Mouse (Mus musculus) stomach, postnatal 0 days (tissue): ENCODE measurements around the gene Jaml. TPM values are rescaled to one million over a fixed set of nuclear protein-coding genes. Genes with fewer than 3 reads are reported as not detected.

Experiments used
- ATAC-seq: fragments of 200-750 bp; cut with Nextera tagmentation; 2 replicates; pipeline ENCODE4 v1.8.0; 2017; ENCODE audit not compliant: low FRiP score, low TSS enrichment
- DNase-seq: peaks from one replicate; pipeline ENCODE4 v3.0.0-alpha.2; 2016; ENCODE audit warnings: low spot score
- H3K27ac ChIP-seq: fragments of 300-500 bp; sonication (generic); replicated peaks from 2 replicates; pipeline ENCODE4 v1.5.1; 2014; ENCODE audit warnings: mild to moderate bottlenecking, control low read depth
- H3K27me3 ChIP-seq: fragments of 300-500 bp; sonication (generic); 2 replicates; pipeline ENCODE4 v1.6.1; 2014; ENCODE audit warnings: low read length; ENCODE audit not compliant: control insufficient read depth, insufficient read depth
- H3K36me3 ChIP-seq: fragments of 300-500 bp; sonication (generic); 2 replicates; pipeline ENCODE4 v1.6.1; 2014; ENCODE audit warnings: low read length, mixed read lengths; ENCODE audit not compliant: control insufficient read depth, insufficient read depth
- H3K4me1 ChIP-seq: fragments of 300-500 bp; sonication (generic); replicated peaks from 2 replicates; pipeline ENCODE4 v1.6.1; 2014; ENCODE audit warnings: antibody characterized with exemption; ENCODE audit not compliant: control insufficient read depth, insufficient read depth
- H3K4me2 ChIP-seq: fragments of 300-500 bp; sonication (generic); replicated peaks from 2 replicates; pipeline ENCODE4 v1.6.1; 2014; ENCODE audit warnings: low read depth, mild to moderate bottlenecking, control low read depth, moderate library complexity
- H3K4me3 ChIP-seq: fragments of 300-500 bp; sonication (generic); 2 replicates; pipeline ENCODE4 v1.5.1; 2014; ENCODE audit warnings: low read depth, low read length, control low read depth
- H3K9ac ChIP-seq: fragments of 300-500 bp; sonication (generic); 2 replicates; pipeline ENCODE4 v1.6.1; 2014; ENCODE audit warnings: mild to moderate bottlenecking, low read length, control low read depth, mixed read lengths
- H3K9me3 ChIP-seq: fragments of 300-500 bp; sonication (generic); 2 replicates; pipeline ENCODE4 v1.6.1; 2016; ENCODE audit warnings: low read length; ENCODE audit not compliant: control insufficient read depth
- CTCF ChIP-seq: IDR thresholded peaks from 2 replicates; pipeline ENCODE4 v1.5.1; 2016; ENCODE audit warnings: antibody characterized with exemption, low read depth, mild to moderate bottlenecking, moderate library complexity
- EP300 ChIP-seq: optimal IDR thresholded peaks from 2 replicates; pipeline ENCODE3; 2016; ENCODE audit warnings: antibody characterized with exemption
- WGBS: fragments of 180-500 bp; shearing (Covaris S2); extraction: QIAGEN DNeasy Blood & Tissue Kit; methylation state at CpG from one replicate; pipeline ENCODE4 v1.1.7; 2014; 5-methylcytosine and 5-hydroxymethylcytosine counted together
- polyA plus RNA-seq: library from polyadenylated mRNA; unstranded; fragments of >200 nt; fragmentation: Nextera tagmentation; extraction: Ambion mirVana; gene quantifications from 2 replicates; pipeline ENCODE4 v1.2.1, GENCODE M21; 2015

Jaml gene
- polyA plus RNA-seq, 1 experiment from 2014 or later: 3.5 TPM

DNA sequence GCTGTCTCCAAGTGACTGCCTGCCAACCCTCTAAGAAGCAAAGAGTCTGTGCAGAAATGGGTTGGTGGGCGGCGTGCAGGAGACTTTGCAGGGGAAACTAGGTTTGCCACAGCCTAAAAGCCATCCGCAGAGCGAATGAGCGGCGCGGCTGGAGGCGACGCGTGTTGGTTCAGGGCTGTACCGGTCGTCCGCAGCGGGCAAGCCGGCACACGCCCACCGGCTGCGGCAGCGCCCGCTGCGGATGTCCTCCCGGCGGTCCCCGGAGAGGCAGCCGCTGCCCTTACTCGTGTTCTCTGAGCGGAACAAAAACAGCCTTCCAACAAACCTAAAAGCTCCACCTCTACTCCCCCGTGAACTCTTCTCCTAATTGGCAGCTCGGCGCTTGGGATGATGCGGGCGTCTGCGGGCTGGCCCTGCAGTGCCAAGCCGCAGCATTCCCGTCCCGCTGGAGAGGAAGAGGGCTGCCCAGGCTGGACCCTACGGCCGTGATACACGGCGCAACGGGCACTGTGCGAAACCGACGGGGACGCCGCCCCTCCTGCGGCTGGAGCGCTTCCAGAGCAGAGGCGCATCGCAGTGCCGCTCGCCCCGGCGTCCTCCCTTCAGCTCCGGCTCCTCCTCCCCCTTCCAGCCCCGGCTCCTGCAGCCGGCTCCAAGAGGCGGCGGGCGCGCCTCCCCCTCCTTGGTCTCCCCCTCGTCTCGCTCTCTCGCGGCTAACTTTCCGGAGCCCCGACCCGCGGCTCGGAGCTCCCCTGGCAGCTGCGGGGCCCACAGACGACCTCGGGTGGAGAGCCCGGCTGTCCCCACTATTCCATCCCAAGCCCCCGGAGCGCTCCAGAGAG, 59.4 kb downstream of the Jaml start, which contains the start of gene Scn4b:
Gene Scn4b, plus strand, starts transcription at position 205 of the 842 bp plus-strand sequence.
- ATAC-seq (no peak; the same call in 1 of the 2 replicates), DNase-seq (peak; percentile 51)
- Histone ChIP-seq H3K36me3 (no peaks in the 10 kb centered on the region), H3K4me1 (0 out of 2 replicates have a peak, but pooled peaks cover 3% of the 10 kb centered on the region), H3K4me2 (peak within 1 kb of the TSS; percentile 84), H3K4me3 (peak within 1 kb of the TSS; percentile 51), H3K9me3 (no peaks in the 10 kb centered on the region), H3K27ac (no peak within 1 kb of the TSS), H3K9ac (peak within 1 kb of the TSS; percentile 47), H3K27me3 (no peaks in the 10 kb centered on the region; the same call in 1 of the 2 replicates)
- under 1% methylated on average over 63 of the region's 76 CpGs for WGBS
- TF ChIP-seq EP300: no peak
- no peak for TF ChIP-seq CTCF

DNA sequence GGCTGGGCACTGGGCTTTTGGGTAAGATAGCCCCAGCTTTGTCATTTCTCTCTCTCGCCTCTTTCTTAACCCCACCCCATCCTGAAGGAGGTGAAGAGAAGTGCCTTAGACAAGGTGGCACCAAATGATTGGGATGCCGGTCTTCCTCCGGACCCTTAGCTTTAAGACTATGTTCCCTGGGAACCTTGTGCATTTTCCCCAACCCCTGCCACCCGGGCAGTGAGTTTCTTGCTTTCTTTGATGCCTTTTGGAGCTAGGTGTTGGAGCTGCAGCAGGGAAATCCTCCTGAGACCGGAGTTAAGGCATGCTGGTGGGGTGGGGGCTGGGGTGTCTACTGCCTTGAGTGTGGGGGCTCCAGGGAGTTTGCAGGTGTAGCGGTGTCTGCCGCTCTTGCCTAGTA, 60.1 kb downstream of the Jaml start:
- Histone ChIP-seq H3K27ac (no peak overlapping the region), H3K9ac (peak overlapping the region; percentile 47; the same call in 1 of the 2 replicates), H3K9me3 (no peaks in the 10 kb centered on the region), H3K36me3 (no peaks in the 10 kb centered on the region), H3K27me3 (no peaks in the 10 kb centered on the region; the same call in 1 of the 2 replicates), H3K4me2 (peak overlapping the region; percentile 84), H3K4me1 (0 out of 2 replicates have a peak, but pooled peaks cover 3% of the 10 kb centered on the region), H3K4me3 (peak overlapping the region; percentile 51)
- ATAC-seq: no peak
- 10% methylated on average over 7 of the region's 7 CpGs for WGBS
- no peak for DNase-seq
- no peak for TF ChIP-seq EP300
- TF ChIP-seq CTCF: no peak

DNA sequence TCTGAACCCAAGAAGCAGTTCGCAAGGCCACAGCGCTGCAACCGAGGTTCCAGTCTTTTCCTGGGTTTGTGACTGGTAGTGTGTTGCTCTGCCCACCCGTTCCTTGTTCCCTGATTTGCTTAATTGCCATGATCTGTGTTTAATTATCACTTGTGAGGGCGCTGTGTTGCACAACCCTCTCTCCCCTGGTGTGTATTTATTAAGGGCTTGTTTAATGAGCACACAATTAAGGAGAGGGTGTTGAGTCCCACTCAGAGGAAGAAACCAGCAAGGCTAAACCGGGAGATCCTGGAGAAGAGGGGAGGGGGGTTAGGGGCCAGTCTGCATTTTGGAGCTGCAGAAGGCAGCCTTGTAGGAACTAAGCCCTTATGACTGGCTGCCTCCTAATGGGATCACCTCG, 62.0 kb downstream of the Jaml start:
- H3K4me3 ChIP-seq: no peak overlapping the region
- 68% methylated on average over 7 of the region's 7 CpGs for WGBS
- H3K4me1 ChIP-seq: 0 out of 2 replicates have a peak, but pooled peaks cover 3% of the 10 kb centered on the region
- ATAC-seq (no peak), DNase-seq (no peak)
- no peak overlapping the region for H3K9ac ChIP-seq
- H3K9me3 ChIP-seq: no peaks in the 10 kb centered on the region
- H3K27ac ChIP-seq: no peak overlapping the region
- no peaks in the 10 kb centered on the region for H3K36me3 ChIP-seq
- TF ChIP-seq CTCF (no peak), EP300 (no peak)
- H3K4me2 ChIP-seq: no peak overlapping the region
- H3K27me3 ChIP-seq: peaks cover 3% of the 10 kb centered on the region; the same call in 1 of the 2 replicates

DNA sequence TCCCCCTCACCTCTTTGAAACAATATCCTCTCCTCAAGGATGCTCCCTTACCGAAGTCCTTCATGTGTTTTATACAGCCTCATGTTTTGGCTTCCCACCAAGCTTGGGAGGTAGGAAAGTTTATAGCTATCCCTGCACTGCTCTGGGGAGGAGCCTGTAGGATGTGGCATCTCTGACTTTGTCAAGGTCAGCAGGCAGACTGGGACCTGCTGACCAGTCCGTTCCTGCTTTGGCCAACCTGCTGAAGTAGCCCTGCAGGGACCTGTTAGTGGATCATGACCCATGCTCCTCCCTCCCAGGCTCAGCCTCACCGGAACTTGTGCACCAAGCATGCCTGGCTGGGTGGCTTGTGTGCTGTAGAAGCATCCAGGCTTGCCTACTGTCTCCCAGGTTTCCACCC, 63.7 kb downstream of the Jaml start:
- TF ChIP-seq CTCF: no peak
- no peak for TF ChIP-seq EP300
- no peak for ATAC-seq
- peaks cover 3% of the 10 kb centered on the region; the same call in 1 of the 2 replicates for H3K27me3 ChIP-seq

DNA sequence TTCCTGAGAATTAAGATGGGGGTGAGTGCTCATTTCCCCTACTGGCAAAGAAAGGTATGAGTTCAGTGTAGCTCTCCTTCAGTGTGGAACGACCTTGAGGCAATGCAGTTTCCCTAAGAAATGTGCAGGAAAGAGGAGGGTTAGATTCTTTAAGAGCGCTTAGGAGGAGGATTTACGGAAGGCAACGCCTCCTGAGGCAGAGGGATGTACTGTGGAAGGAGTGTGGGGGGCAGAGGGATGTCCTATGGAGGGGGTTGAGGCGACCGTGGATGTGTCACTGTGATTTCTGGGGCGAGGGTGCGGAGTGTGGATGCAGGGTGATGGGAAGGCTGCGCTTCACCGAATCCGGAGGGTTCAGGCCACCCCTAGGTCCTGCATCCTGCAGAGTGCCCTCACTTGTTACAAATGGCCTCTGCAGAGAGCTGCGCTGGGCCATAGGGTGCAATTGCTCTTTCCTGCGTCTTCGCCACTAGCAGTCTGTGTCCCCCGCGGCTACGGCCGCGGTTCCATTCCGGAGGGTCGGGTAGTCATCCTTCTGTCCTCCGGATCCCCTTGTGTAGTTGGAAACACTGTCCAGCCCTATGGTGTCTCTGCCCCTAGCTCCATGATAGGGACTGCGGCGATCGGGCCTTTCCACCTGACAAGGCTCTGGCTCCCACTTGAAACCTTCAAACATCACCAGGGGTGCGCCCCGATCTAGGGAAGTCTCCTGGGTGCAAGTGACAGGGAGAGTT, 66.7 kb downstream of the Jaml start:
- ATAC-seq: 0 out of 2 replicates have a peak, but pooled peaks have one; percentile 14
- no peaks in the 10 kb centered on the region for H3K9me3 ChIP-seq

More for the DNA sequence above, 63.7 kb downstream of the Jaml start:
- H3K4me3 ChIP-seq: no peak overlapping the region
- H3K9me3 ChIP-seq: no peaks in the 10 kb centered on the region
- DNase-seq: no peak
- no peaks in the 10 kb centered on the region for H3K36me3 ChIP-seq
- H3K9ac ChIP-seq: no peak overlapping the region
- no peak overlapping the region for H3K27ac ChIP-seq
- 0 out of 2 replicates have a peak, but pooled peaks cover 3% of the 10 kb centered on the region for H3K4me1 ChIP-seq
- 46% methylated on average over 3 of the region's 3 CpGs for WGBS
- no peak overlapping the region for H3K4me2 ChIP-seq

More for the DNA sequence above, 66.7 kb downstream of the Jaml start:
- WGBS: 5% methylated on average over 27 of the region's 27 CpGs
- 0 out of 2 replicates have a peak, but pooled peaks have one; percentile 18 for TF ChIP-seq CTCF
- TF ChIP-seq EP300: no peak
- H3K4me3 ChIP-seq: peak overlapping the region; percentile 31
- H3K9ac ChIP-seq: no peak overlapping the region
- H3K4me1 ChIP-seq: no peaks in the 10 kb centered on the region
- no peak for DNase-seq
- no peaks in the 10 kb centered on the region for H3K36me3 ChIP-seq
- H3K27me3 ChIP-seq: peaks cover 3% of the 10 kb centered on the region; the same call in 1 of the 2 replicates
- peak overlapping the region; percentile 59 for H3K4me2 ChIP-seq
- no peak overlapping the region for H3K27ac ChIP-seq
